Mouse (Mus musculus): Measurements from ENCODE around the gene Gm45717. TPM values are rescaled to one million over a fixed set of nuclear protein-coding genes. Genes with fewer than 3 reads are reported as not detected.

Gene Gm45717
- polyA plus RNA-seq, 1 experiment from 2014 or later, result not detected

GRCm38 (mm10) chr7:140942341-140942740 is 13.4 kb downstream of the Gm45717 start:
- H3K4me3 ChIP-seq (ENCODE audit: low read depth, low read length), result peak overlapping the region; percentile 45
- H3K9ac ChIP-seq (ENCODE audit: low read length), result peak overlapping the region; percentile 73
- ATAC-seq (ENCODE audit: low FRiP score) (peak; percentile 12; the same call in 1 of the 2 replicates), DNase-seq (ENCODE audit: low spot score, missing footprints) (no peak)
- 64% methylated on average over 9 of the region's 9 CpGs for WGBS
- no peak overlapping the region for H3K27ac ChIP-seq (ENCODE audit: low read depth, low read length)
- no peaks in the 10 kb centered on the region for H3K36me3 ChIP-seq (ENCODE audit: control insufficient read depth, insufficient read depth, low read length)
- H3K4me1 ChIP-seq (ENCODE audit: control insufficient read depth, insufficient read depth, low read length), result peaks cover 5% of the 10 kb centered on the region; the same call in 1 of the 2 replicates
- H3K27me3 ChIP-seq (ENCODE audit: control insufficient read depth, insufficient read depth, low read length), result no peaks in the 10 kb centered on the region
- H3K4me2 ChIP-seq, result peak overlapping the region; percentile 59
- H3K9me3 ChIP-seq (ENCODE audit: control insufficient read depth, low read length), result no peaks in the 10 kb centered on the region

GRCm38 (mm10) chr7:140941222-140942051 is 14.3 kb downstream of the Gm45717 start, which contains the start of gene Pgghg:
Pgghg (plus strand) TSS chr7:140941391.
- peak; percentile 91 for ATAC-seq (ENCODE audit: low FRiP score)
- peak; percentile 98 for DNase-seq (ENCODE audit: low spot score, missing footprints)
- Histone ChIP-seq H3K27ac (ENCODE audit: low read depth, low read length) (no peak within 1 kb of the TSS), H3K4me1 (ENCODE audit: control insufficient read depth, insufficient read depth, low read length) (peaks cover 5% of the 10 kb centered on the region; the same call in 1 of the 2 replicates), H3K4me3 (ENCODE audit: low read depth, low read length) (peak within 1 kb of the TSS; percentile 45), H3K9ac (ENCODE audit: low read length) (peak within 1 kb of the TSS; percentile 73), H3K9me3 (ENCODE audit: control insufficient read depth, low read length) (no peaks in the 10 kb centered on the region), H3K27me3 (ENCODE audit: control insufficient read depth, insufficient read depth, low read length) (no peaks in the 10 kb centered on the region), H3K36me3 (ENCODE audit: control insufficient read depth, insufficient read depth, low read length) (no peaks in the 10 kb centered on the region), H3K4me2 (peak within 1 kb of the TSS; percentile 59)
- WGBS, result 5% methylated on average over 33 of the region's 33 CpGs

GRCm38 (mm10) chr7:140939669-140940171 is 16.0 kb downstream of the Gm45717 start:
- Histone ChIP-seq H3K4me1 (ENCODE audit: control insufficient read depth, insufficient read depth, low read length) (peaks cover 5% of the 10 kb centered on the region; the same call in 1 of the 2 replicates), H3K27ac (ENCODE audit: low read depth, low read length) (no peak overlapping the region), H3K4me2 (no peak overlapping the region), H3K9me3 (ENCODE audit: control insufficient read depth, low read length) (no peaks in the 10 kb centered on the region), H3K27me3 (ENCODE audit: control insufficient read depth, insufficient read depth, low read length) (no peaks in the 10 kb centered on the region), H3K9ac (ENCODE audit: low read length) (no peak overlapping the region), H3K4me3 (ENCODE audit: low read depth, low read length) (no peak overlapping the region), H3K36me3 (ENCODE audit: control insufficient read depth, insufficient read depth, low read length) (no peaks in the 10 kb centered on the region)
- WGBS, result 14% methylated on average over 8 of the region's 8 CpGs
- DNase-seq (ENCODE audit: low spot score, missing footprints) (no peak), ATAC-seq (ENCODE audit: low FRiP score) (no peak)

- H3K27ac ChIP-seq (ENCODE audit: low read depth, low read length), result no peak overlapping the region
- WGBS, result 20% methylated on average over 2 of the region's 2 CpGs
- H3K27me3 ChIP-seq (ENCODE audit: control insufficient read depth, insufficient read depth, low read length), result no peaks in the 10 kb centered on the region
- H3K4me1 ChIP-seq (ENCODE audit: control insufficient read depth, insufficient read depth, low read length), result peaks cover 5% of the 10 kb centered on the region; the same call in 1 of the 2 replicates
- H3K9me3 ChIP-seq (ENCODE audit: control insufficient read depth, low read length), result no peaks in the 10 kb centered on the region
- no peak overlapping the region for H3K4me2 ChIP-seq
- no peak for DNase-seq (ENCODE audit: low spot score, missing footprints)
- no peak overlapping the region for H3K4me3 ChIP-seq (ENCODE audit: low read depth, low read length)
- no peak overlapping the region for H3K9ac ChIP-seq (ENCODE audit: low read length)
- no peak for ATAC-seq (ENCODE audit: low FRiP score)
- no peaks in the 10 kb centered on the region for H3K36me3 ChIP-seq (ENCODE audit: control insufficient read depth, insufficient read depth, low read length)
These were observed 16.8 kb downstream of the Gm45717 start for GRCm38 (mm10) chr7:140938896-140939295.

GRCm38 (mm10) chr7:140938436-140938835 is 17.3 kb downstream of the Gm45717 start:
- ATAC-seq (ENCODE audit: low FRiP score), result no peak
- Histone ChIP-seq H3K4me3 (ENCODE audit: low read depth, low read length) (no peak overlapping the region), H3K9ac (ENCODE audit: low read length) (no peak overlapping the region), H3K27me3 (ENCODE audit: control insufficient read depth, insufficient read depth, low read length) (no peaks in the 10 kb centered on the region), H3K36me3 (ENCODE audit: control insufficient read depth, insufficient read depth, low read length) (no peaks in the 10 kb centered on the region), H3K4me2 (no peak overlapping the region), H3K27ac (ENCODE audit: low read depth, low read length) (no peak overlapping the region), H3K4me1 (ENCODE audit: control insufficient read depth, insufficient read depth, low read length) (peaks cover 5% of the 10 kb centered on the region; the same call in 1 of the 2 replicates), H3K9me3 (ENCODE audit: control insufficient read depth, low read length) (no peaks in the 10 kb centered on the region)
- DNase-seq (ENCODE audit: low spot score, missing footprints), result no peak
- 44% methylated on average over 3 of the region's 3 CpGs for WGBS

- H3K4me1 ChIP-seq (ENCODE audit: control insufficient read depth, insufficient read depth, low read length), result peaks cover 9% of the 10 kb centered on the region
- ATAC-seq (ENCODE audit: low FRiP score) (no peak), DNase-seq (ENCODE audit: low spot score, missing footprints) (peak; percentile 37)
- no peak overlapping the region for H3K4me3 ChIP-seq (ENCODE audit: low read depth, low read length)
- no peak overlapping the region for H3K4me2 ChIP-seq
- no peak overlapping the region for H3K9ac ChIP-seq (ENCODE audit: low read length)
- H3K27me3 ChIP-seq (ENCODE audit: control insufficient read depth, insufficient read depth, low read length), result peaks cover 25% of the 10 kb centered on the region
- WGBS, result 89% methylated on average over 6 of the region's 6 CpGs
- H3K36me3 ChIP-seq (ENCODE audit: control insufficient read depth, insufficient read depth, low read length), result no peaks in the 10 kb centered on the region
- no peaks in the 10 kb centered on the region for H3K9me3 ChIP-seq (ENCODE audit: control insufficient read depth, low read length)
- no peak overlapping the region for H3K27ac ChIP-seq (ENCODE audit: low read depth, low read length)
These were observed 28.6 kb downstream of the Gm45717 start for GRCm38 (mm10) chr7:140927181-140927580.

GRCm38 (mm10) chr7:140923070-140923775 is 32.5 kb downstream of the Gm45717 start:
- DNase-seq (ENCODE audit: low spot score, missing footprints) (peak; percentile 94), ATAC-seq (ENCODE audit: low FRiP score) (no peak)
- peak overlapping the region; percentile 41 for H3K4me3 ChIP-seq (ENCODE audit: low read depth, low read length)
- peaks cover 12% of the 10 kb centered on the region for H3K4me1 ChIP-seq (ENCODE audit: control insufficient read depth, insufficient read depth, low read length)
- H3K9me3 ChIP-seq (ENCODE audit: control insufficient read depth, low read length), result no peaks in the 10 kb centered on the region
- 20% methylated on average over 30 of the region's 30 CpGs for WGBS
- H3K4me2 ChIP-seq, result peak overlapping the region; percentile 83
- peak overlapping the region; percentile 45 for H3K9ac ChIP-seq (ENCODE audit: low read length)
- H3K27ac ChIP-seq (ENCODE audit: low read depth, low read length), result no peak overlapping the region
- peaks cover 44% of the 10 kb centered on the region for H3K27me3 ChIP-seq (ENCODE audit: control insufficient read depth, insufficient read depth, low read length)
- H3K36me3 ChIP-seq (ENCODE audit: control insufficient read depth, insufficient read depth, low read length), result no peaks in the 10 kb centered on the region

GRCm38 (mm10) chr7:140922398-140923069 is 33.2 kb downstream of the Gm45717 start:
- Histone ChIP-seq H3K4me3 (ENCODE audit: low read depth, low read length) (peak overlapping the region; percentile 41), H3K27me3 (ENCODE audit: control insufficient read depth, insufficient read depth, low read length) (peaks cover 44% of the 10 kb centered on the region), H3K36me3 (ENCODE audit: control insufficient read depth, insufficient read depth, low read length) (no peaks in the 10 kb centered on the region), H3K27ac (ENCODE audit: low read depth, low read length) (no peak overlapping the region), H3K9ac (ENCODE audit: low read length) (peak overlapping the region; percentile 45), H3K4me2 (peak overlapping the region; percentile 83), H3K9me3 (ENCODE audit: control insufficient read depth, low read length) (no peaks in the 10 kb centered on the region), H3K4me1 (ENCODE audit: control insufficient read depth, insufficient read depth, low read length) (peaks cover 12% of the 10 kb centered on the region)
- ATAC-seq (ENCODE audit: low FRiP score) (no peak), DNase-seq (ENCODE audit: low spot score, missing footprints) (peak; percentile 95)
- under 1% methylated on average over 49 of the region's 49 CpGs for WGBS
